Mouse (Mus musculus) intestine, embryonic 14.5 days (tissue): ENCODE measurements around the gene Gfm1. TPM values are rescaled to one million over a fixed set of nuclear protein-coding genes. Genes with fewer than 3 reads are reported as not detected.

Experiments used
- ATAC-seq: fragments of 200-750 bp; cut with Nextera tagmentation; replicated peaks from 2 replicates; pipeline ENCODE4 v1.8.0; 2017; ENCODE audit warnings: low read depth, moderate number of reproducible peaks, moderate TSS enrichment, moderate library complexity; ENCODE audit not compliant: low FRiP score, low TSS enrichment
- DNase-seq: peaks from one replicate; pipeline ENCODE4 v3.0.0-alpha.2; 2018; ENCODE audit warnings: low spot score
- H3K27ac ChIP-seq: fragments of 300-500 bp; sonication (generic); 2 replicates; pipeline ENCODE4 v1.5.1; 2014; ENCODE audit warnings: low read depth, mild to moderate bottlenecking, control low read depth
- H3K27me3 ChIP-seq: fragments of 300-500 bp; sonication (generic); replicated peaks from 2 replicates; pipeline ENCODE4 v1.6.1; 2014; ENCODE audit warnings: low read length, control low read depth; ENCODE audit not compliant: control insufficient read depth, insufficient read depth
- H3K36me3 ChIP-seq: fragments of 300-500 bp; sonication (generic); 2 replicates; pipeline ENCODE4 v1.6.1; 2014; ENCODE audit warnings: low read length, control low read depth; ENCODE audit not compliant: control insufficient read depth, insufficient read depth
- H3K4me1 ChIP-seq: fragments of 300-500 bp; sonication (generic); replicated peaks from 2 replicates; pipeline ENCODE4 v1.6.1; 2014; ENCODE audit warnings: low read length, control low read depth, mixed read lengths; ENCODE audit not compliant: control insufficient read depth, insufficient read depth
- H3K4me2 ChIP-seq: fragments of 300-500 bp; sonication (generic); 2 replicates; pipeline ENCODE4 v1.6.1; 2014; ENCODE audit warnings: low read length
- H3K4me3 ChIP-seq: fragments of 300-500 bp; sonication (generic); 2 replicates; pipeline ENCODE4 v1.5.1; 2014; ENCODE audit warnings: low read depth, low read length, control low read depth, mixed read lengths
- H3K9ac ChIP-seq: fragments of 300-500 bp; sonication (generic); 2 replicates; pipeline ENCODE4 v1.6.1; 2014; ENCODE audit warnings: mild to moderate bottlenecking, low read length
- H3K9me3 ChIP-seq: fragments of 300-500 bp; sonication (generic); 2 replicates; pipeline ENCODE4 v1.6.1; 2016; ENCODE audit warnings: low read length, control low read depth; ENCODE audit not compliant: control insufficient read depth
- WGBS: fragments of 180-500 bp; shearing (Covaris S2); extraction: QIAGEN DNeasy Blood & Tissue Kit; methylation state at CpG from one replicate; pipeline ENCODE4 v1.1.7; 2014; 5-methylcytosine and 5-hydroxymethylcytosine counted together
- polyA plus RNA-seq: library from polyadenylated mRNA; unstranded; fragments of >200 nt; fragmentation: Nextera tagmentation; extraction: Ambion mirVana; gene quantifications from 2 replicates; pipeline ENCODE4 v1.2.1, GENCODE M21; 2014

Gene Gfm1
- 54.9 and 59.7 TPM in 2 replicates for polyA plus RNA-seq

DNA sequence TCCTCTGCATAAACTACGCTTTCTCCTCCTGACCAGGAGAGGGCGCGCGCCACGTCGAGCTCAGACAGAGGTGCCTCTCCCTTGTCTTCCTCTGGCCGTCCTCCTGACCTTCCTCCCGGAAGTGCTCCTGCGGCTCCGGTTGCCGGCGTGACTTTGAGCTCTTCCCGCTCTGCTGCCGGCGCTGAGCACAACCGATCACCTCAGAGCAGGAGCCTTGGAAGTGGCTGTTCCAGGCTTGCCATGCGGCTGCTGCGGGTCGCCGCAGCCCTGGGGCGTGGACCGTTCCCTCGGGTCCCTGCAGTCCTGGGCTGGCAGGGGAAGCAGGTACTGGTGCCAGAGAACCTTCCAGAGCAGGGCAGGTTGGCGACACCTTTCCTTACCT, at the start of gene Gfm1:
Gene Gfm1 (plus strand): TSS at position 98 of the 382 bp plus-strand sequence.
- Histone ChIP-seq H3K9ac (peak within 1 kb of the TSS; percentile 77), H3K4me1 (peaks cover 4% of the 10 kb centered on the region), H3K4me2 (peak within 1 kb of the TSS; percentile 84), H3K9me3 (peaks cover 8% of the 10 kb centered on the region; the same call in 1 of the 2 replicates), H3K27me3 (no peaks in the 10 kb centered on the region), H3K27ac (peak within 1 kb of the TSS; percentile 14; the same call in 1 of the 2 replicates), H3K4me3 (peak within 1 kb of the TSS; percentile 80), H3K36me3 (peaks cover 29% of the 10 kb centered on the region)
- ATAC-seq (peak; percentile 96), DNase-seq (peak; percentile 90)
- 1% methylated on average over 22 of the region's 24 CpGs for WGBS

DNA sequence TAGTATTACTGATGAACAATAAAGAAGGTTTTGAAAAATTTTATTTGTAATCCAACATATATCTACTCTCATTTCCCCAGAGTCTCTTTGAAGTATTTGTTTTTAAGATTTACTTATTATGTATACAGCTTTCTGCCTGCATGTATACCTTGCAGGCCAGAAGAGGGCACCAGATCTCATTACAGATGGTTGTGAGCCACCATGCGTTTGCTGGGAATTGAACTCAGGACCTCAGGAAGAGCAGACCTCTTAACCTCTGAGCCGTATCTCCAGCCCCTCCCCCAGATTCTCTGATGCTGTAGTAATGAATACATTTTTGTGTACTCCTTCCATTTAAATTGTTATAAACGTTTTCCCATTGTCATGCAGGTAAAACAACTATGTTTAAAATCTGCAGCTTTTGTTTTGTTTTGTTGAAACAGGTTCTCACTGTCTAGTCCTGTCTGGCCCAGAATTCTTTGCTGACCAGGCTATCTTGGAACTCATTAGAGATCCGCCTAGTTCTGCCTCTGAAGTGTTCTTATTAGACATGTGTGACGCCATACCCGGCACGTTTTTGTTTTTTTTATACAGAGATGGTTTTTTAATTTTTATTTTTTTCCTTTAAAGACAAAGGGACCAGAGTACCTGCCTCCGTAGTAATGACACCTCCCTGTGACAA, 428 bp upstream of the Gfm1 start:
- DNase-seq (no peak), ATAC-seq (no peak; the same call in 1 of the 2 replicates)
- 35% methylated on average over 8 of the region's 8 CpGs for WGBS
- Histone ChIP-seq H3K4me2 (peak overlapping the region; percentile 84), H3K4me3 (peak overlapping the region; percentile 80), H3K27ac (no peak overlapping the region), H3K4me1 (peaks cover 4% of the 10 kb centered on the region), H3K27me3 (no peaks in the 10 kb centered on the region), H3K9ac (peak overlapping the region; percentile 77; the same call in 1 of the 2 replicates), H3K9me3 (peaks cover 8% of the 10 kb centered on the region; the same call in 1 of the 2 replicates), H3K36me3 (peaks cover 26% of the 10 kb centered on the region)

DNA sequence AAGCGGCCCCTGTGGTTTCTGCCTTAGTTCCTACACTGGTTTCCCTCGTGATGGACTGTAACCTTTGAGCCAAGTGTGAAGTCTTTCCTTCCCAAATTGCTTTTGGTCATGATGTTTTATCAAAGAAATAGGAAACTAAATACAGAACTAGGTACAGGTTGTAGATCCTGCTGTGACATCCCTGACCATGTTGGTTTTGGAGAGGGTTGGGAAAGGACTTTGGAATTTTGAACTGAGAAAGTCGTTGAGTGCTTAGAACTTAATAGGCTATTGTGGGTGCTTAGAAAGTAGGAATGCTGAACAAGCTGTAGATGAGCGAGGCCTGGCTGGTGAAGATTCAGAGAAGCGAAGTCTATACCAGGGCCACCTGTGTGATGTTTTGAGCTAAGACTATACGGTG, 4.1 kb downstream of the Gfm1 start:
- DNase-seq (no peak), ATAC-seq (no peak)
- H3K4me2 ChIP-seq = no peak overlapping the region
- no peaks in the 10 kb centered on the region for H3K9me3 ChIP-seq
- H3K27ac ChIP-seq = no peak overlapping the region
- WGBS = 96% methylated on average over 6 of the region's 6 CpGs
- H3K9ac ChIP-seq = no peak overlapping the region
- H3K4me3 ChIP-seq = no peak overlapping the region
- peaks cover 66% of the 10 kb centered on the region for H3K36me3 ChIP-seq
- H3K4me1 ChIP-seq = peaks cover 4% of the 10 kb centered on the region
- H3K27me3 ChIP-seq = no peaks in the 10 kb centered on the region

DNA sequence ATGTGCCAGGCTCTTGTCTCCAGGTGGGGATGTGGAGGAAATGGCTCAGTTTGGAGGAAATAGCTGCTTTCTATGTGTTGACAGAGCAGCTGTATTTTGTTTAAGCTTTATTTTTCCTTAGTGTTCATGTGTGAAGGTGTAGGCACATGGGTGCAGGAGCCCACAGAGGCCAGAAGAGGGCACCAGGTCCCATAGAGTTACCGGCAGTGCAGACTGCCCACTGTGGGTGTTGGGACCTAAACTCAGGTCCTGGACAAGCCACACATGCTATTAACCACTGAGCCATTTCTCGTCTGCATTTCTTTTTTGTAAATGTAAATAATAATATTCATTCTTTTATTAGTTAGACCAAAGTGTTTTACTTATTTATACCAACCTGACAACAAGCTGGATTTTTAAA, 17.2 kb downstream of the Gfm1 start:
- Histone ChIP-seq H3K27me3 (no peaks in the 10 kb centered on the region), H3K9me3 (no peaks in the 10 kb centered on the region), H3K4me2 (no peak overlapping the region), H3K36me3 (peaks cover 76% of the 10 kb centered on the region), H3K9ac (no peak overlapping the region), H3K27ac (no peak overlapping the region), H3K4me3 (no peak overlapping the region), H3K4me1 (no peaks in the 10 kb centered on the region)
- ATAC-seq (no peak), DNase-seq (no peak)
- WGBS = 95% methylated on average over 2 of the region's 2 CpGs

DNA sequence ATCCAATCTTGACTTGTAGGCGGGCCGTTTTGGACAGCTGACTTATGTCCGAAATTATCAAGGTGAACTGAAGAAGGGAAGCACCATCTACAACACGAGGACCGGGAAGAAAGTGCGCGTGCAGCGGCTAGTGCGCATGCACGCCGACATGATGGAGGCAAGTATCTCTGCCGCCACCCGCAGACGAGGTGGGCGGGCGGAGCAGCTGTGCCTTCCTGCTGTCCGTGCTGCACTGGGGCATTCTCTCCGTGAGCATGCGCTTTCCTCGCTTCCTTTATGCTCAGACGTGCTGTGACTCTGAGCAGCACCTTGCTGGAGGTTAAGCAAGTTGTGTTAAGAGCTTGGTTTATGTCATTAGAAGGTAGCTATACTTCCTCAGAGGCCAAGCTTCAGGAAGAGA, 19.8 kb downstream of the Gfm1 start:
- H3K4me2 ChIP-seq = no peak overlapping the region
- no peaks in the 10 kb centered on the region for H3K9me3 ChIP-seq
- no peaks in the 10 kb centered on the region for H3K27me3 ChIP-seq
- ATAC-seq (no peak), DNase-seq (no peak)
- no peak overlapping the region for H3K9ac ChIP-seq
- no peak overlapping the region for H3K4me3 ChIP-seq
- H3K36me3 ChIP-seq = peaks cover 76% of the 10 kb centered on the region
- 95% methylated on average over 21 of the region's 21 CpGs for WGBS
- no peaks in the 10 kb centered on the region for H3K4me1 ChIP-seq
- H3K27ac ChIP-seq = no peak overlapping the region

DNA sequence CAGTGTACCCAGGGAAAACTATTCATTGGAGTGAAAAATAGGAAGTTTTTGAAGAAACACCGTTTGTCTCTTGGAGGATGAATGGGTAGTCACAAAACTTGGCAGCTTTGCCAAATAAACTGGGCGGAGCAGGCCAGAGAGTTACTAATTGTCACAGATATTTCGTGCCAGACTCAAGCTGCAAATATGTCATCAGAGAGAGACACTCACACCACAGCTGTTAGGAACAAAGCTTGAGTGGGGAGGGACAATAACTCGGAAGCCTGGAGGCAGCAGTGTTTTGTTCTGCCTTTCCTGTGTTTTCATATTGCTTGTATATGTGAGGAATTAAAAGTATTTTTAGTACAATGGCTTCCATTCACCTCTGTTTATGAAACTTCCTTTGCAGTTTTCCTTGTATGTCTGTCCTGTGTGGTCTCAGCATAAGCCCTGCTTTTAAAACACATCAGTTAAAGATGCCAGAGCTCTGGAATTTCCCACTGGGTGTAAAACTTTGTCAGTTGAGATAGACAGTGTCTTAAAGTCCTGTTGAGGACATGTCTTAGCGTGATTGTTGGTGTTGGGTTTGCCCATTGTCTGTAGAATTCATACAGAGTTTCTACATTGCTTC, 20.8 kb downstream of the Gfm1 start:
- Histone ChIP-seq H3K27me3 (no peaks in the 10 kb centered on the region), H3K36me3 (peaks cover 76% of the 10 kb centered on the region), H3K9ac (no peak overlapping the region), H3K27ac (no peak overlapping the region), H3K4me1 (no peaks in the 10 kb centered on the region), H3K9me3 (no peaks in the 10 kb centered on the region), H3K4me3 (no peak overlapping the region), H3K4me2 (no peak overlapping the region)
- WGBS = 82% methylated on average over 5 of the region's 5 CpGs
- no peak for ATAC-seq
- no peak for DNase-seq

DNA sequence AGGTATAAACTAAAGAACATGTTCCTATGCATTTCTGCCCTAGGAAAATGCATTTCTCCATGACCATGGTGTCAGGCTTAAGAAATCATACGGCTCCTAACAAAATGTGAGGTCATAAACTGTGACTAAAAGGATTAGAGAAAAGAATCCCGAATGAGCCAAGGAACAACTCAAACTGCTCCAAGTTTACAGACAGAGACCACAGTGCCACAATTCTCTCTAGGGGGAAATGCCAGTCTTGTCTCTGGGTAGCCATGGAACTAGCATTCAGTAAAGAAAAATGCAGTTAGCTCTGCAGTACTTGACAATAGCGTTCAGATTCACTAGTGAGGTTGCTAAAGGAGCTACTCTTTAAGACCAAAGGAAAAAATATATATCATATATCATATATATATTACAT, 30.0 kb downstream of the Gfm1 start:
- H3K27me3 ChIP-seq = no peaks in the 10 kb centered on the region
- no peak overlapping the region for H3K27ac ChIP-seq
- no peak overlapping the region for H3K9ac ChIP-seq
- no peak overlapping the region for H3K4me2 ChIP-seq
- DNase-seq (no peak), ATAC-seq (no peak)
- no peaks in the 10 kb centered on the region for H3K9me3 ChIP-seq
- WGBS = 92% methylated on average over 3 of the region's 3 CpGs
- peaks cover 5% of the 10 kb centered on the region for H3K4me1 ChIP-seq
- H3K36me3 ChIP-seq = peaks cover 56% of the 10 kb centered on the region
- no peak overlapping the region for H3K4me3 ChIP-seq

DNA sequence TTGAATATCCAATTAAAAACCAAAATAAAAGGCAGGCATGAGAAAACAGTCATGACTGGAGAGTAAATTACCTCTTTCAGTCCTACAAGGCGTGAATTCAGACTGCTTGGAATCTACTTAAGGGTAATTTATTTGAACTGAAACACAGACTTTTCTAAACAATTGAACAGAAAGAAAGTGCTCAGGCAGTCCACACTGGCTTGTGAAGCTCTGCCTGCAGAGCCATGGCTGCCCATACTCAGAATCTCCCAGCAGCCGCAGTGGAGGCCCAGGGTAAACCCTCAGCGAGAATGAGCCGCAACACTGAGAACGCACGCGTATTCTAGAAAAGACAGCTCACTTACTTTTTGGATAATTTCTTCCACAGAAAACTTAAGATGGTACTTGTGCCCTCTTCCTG, 32.1 kb downstream of the Gfm1 start:
- no peaks in the 10 kb centered on the region for H3K27me3 ChIP-seq
- no peaks in the 10 kb centered on the region for H3K9me3 ChIP-seq
- DNase-seq (no peak), ATAC-seq (no peak)
- H3K4me2 ChIP-seq = peak overlapping the region; percentile 60; the same call in 1 of the 2 replicates
- H3K36me3 ChIP-seq = peaks cover 37% of the 10 kb centered on the region
- H3K4me3 ChIP-seq = no peak overlapping the region
- no peak overlapping the region for H3K9ac ChIP-seq
- H3K4me1 ChIP-seq = peaks cover 5% of the 10 kb centered on the region
- WGBS = 80% methylated on average over 7 of the region's 7 CpGs
- no peak overlapping the region for H3K27ac ChIP-seq
